Mouse (Mus musculus) hindbrain, embryonic 14.5 days (tissue): ENCODE measurements around the gene Pigs. TPM values are rescaled to one million over a fixed set of nuclear protein-coding genes. Genes with fewer than 3 reads are reported as not detected.

Experiments used
- ATAC-seq: fragments of 200-750 bp; cut with Nextera tagmentation; 2 replicates; pipeline ENCODE4 v1.8.0; 2017; ENCODE audit warnings: moderate number of reproducible peaks, mild to moderate bottlenecking, moderate TSS enrichment, moderate library complexity; ENCODE audit not compliant: low FRiP score
- DNase-seq: peaks from one replicate; pipeline ENCODE4 v3.0.0-alpha.2; 2015; ENCODE audit warnings: low spot score
- H3K27ac ChIP-seq: fragments of 300-500 bp; sonication (generic); 2 replicates; pipeline ENCODE4 v1.5.1; 2014; ENCODE audit warnings: mild to moderate bottlenecking, moderate library complexity
- H3K27me3 ChIP-seq: fragments of 300-500 bp; sonication (generic); 2 replicates; pipeline ENCODE4 v1.6.1; 2014; ENCODE audit warnings: mild to moderate bottlenecking, low read length, mixed read lengths; ENCODE audit not compliant: control insufficient read depth, insufficient read depth
- H3K36me3 ChIP-seq: fragments of 300-500 bp; sonication (generic); replicated peaks from 2 replicates; pipeline ENCODE4 v1.6.1; 2014; ENCODE audit not compliant: control insufficient read depth, insufficient read depth
- H3K4me1 ChIP-seq: fragments of 300-500 bp; sonication (generic); replicated peaks from 2 replicates; pipeline ENCODE4 v1.6.1; 2014; ENCODE audit warnings: antibody characterized with exemption, low read length, mixed read lengths; ENCODE audit not compliant: control insufficient read depth, insufficient read depth
- H3K4me2 ChIP-seq: fragments of 300-500 bp; sonication (generic); replicated peaks from 2 replicates; pipeline ENCODE4 v1.6.1; 2014; ENCODE audit warnings: mild to moderate bottlenecking, moderate library complexity
- H3K4me3 ChIP-seq: fragments of 300-500 bp; sonication (generic); replicated peaks from 2 replicates; pipeline ENCODE4 v1.5.1; 2014; ENCODE audit warnings: mild to moderate bottlenecking, low read length
- H3K9ac ChIP-seq: fragments of 300-500 bp; sonication (generic); 2 replicates; pipeline ENCODE4 v1.6.1; 2014
- H3K9me3 ChIP-seq: fragments of 300-500 bp; sonication (generic); 2 replicates; pipeline ENCODE4 v1.6.1; 2016; ENCODE audit warnings: low read length; ENCODE audit not compliant: control insufficient read depth
- WGBS: fragments of 180-500 bp; shearing (Covaris S2); extraction: QIAGEN DNeasy Blood & Tissue Kit; methylation state at CpG from one replicate; pipeline ENCODE4 v1.1.7; 2014; 5-methylcytosine and 5-hydroxymethylcytosine counted together
- polyA plus RNA-seq: library from polyadenylated mRNA; unstranded; fragments of >200 nt; fragmentation: Nextera tagmentation; extraction: Ambion mirVana; gene quantifications from 2 replicates; pipeline ENCODE4 v1.2.1, GENCODE M21; 2014

The Pigs gene
- polyA plus RNA-seq, 1 experiment from 2014 or later, result 76.5 TPM

GRCm38 (mm10) chr11:78355471-78356238 lies 27.4 kb downstream of the Pigs start:
- no peaks in the 10 kb centered on the region for H3K36me3 ChIP-seq
- no peaks in the 10 kb centered on the region for H3K9me3 ChIP-seq
- no peak overlapping the region for H3K4me3 ChIP-seq
- H3K27ac ChIP-seq, result no peak overlapping the region
- H3K9ac ChIP-seq, result no peak overlapping the region
- DNase-seq (peak; percentile 79), ATAC-seq (no peak; the same call in 1 of the 2 replicates)
- no peaks in the 10 kb centered on the region for H3K27me3 ChIP-seq
- H3K4me2 ChIP-seq, result no peak overlapping the region
- 29% methylated on average over 4 of the region's 4 CpGs for WGBS
- no peaks in the 10 kb centered on the region for H3K4me1 ChIP-seq

GRCm38 (mm10) chr11:78358330-78359007 lies 30.3 kb downstream of the Pigs start:
- Histone ChIP-seq H3K27me3 (no peaks in the 10 kb centered on the region), H3K4me2 (no peak overlapping the region), H3K27ac (no peak overlapping the region), H3K4me1 (no peaks in the 10 kb centered on the region), H3K9ac (no peak overlapping the region), H3K36me3 (no peaks in the 10 kb centered on the region), H3K4me3 (no peak overlapping the region), H3K9me3 (no peaks in the 10 kb centered on the region)
- no peak for ATAC-seq
- 11% methylated on average over 22 of the region's 22 CpGs for WGBS
- no peak for DNase-seq

- Histone ChIP-seq H3K27me3 (no peaks in the 10 kb centered on the region), H3K27ac (no peak overlapping the region), H3K4me2 (peak overlapping the region; percentile 49), H3K4me1 (no peaks in the 10 kb centered on the region), H3K9me3 (no peaks in the 10 kb centered on the region), H3K4me3 (peak overlapping the region; percentile 22), H3K9ac (0 out of 2 replicates have a peak overlapping the region, but pooled peaks have one; percentile 20), H3K36me3 (no peaks in the 10 kb centered on the region)
- 14% methylated on average over 13 of the region's 13 CpGs for WGBS
- DNase-seq, result peak; percentile 79
- ATAC-seq, result peak; percentile 69; the same call in 1 of the 2 replicates
These were observed 32.0 kb downstream of the Pigs start for GRCm38 (mm10) chr11:78360125-78360788.

GRCm38 (mm10) chr11:78360789-78361131 lies 32.5 kb downstream of the Pigs start:
- no peaks in the 10 kb centered on the region for H3K4me1 ChIP-seq
- no peak overlapping the region for H3K27ac ChIP-seq
- no peak overlapping the region for H3K4me2 ChIP-seq
- DNase-seq (no peak), ATAC-seq (no peak; the same call in 1 of the 2 replicates)
- no peaks in the 10 kb centered on the region for H3K27me3 ChIP-seq
- H3K4me3 ChIP-seq, result no peak overlapping the region
- H3K9ac ChIP-seq, result 0 out of 2 replicates have a peak overlapping the region, but pooled peaks have one; percentile 20
- 57% methylated on average over 2 of the region's 2 CpGs for WGBS
- H3K9me3 ChIP-seq, result no peaks in the 10 kb centered on the region
- no peaks in the 10 kb centered on the region for H3K36me3 ChIP-seq

- Histone ChIP-seq H3K4me2 (no peak overlapping the region), H3K27ac (no peak overlapping the region), H3K36me3 (no peaks in the 10 kb centered on the region), H3K9ac (no peak overlapping the region), H3K9me3 (no peaks in the 10 kb centered on the region), H3K27me3 (no peaks in the 10 kb centered on the region), H3K4me3 (no peak overlapping the region), H3K4me1 (no peaks in the 10 kb centered on the region)
- ATAC-seq, result no peak
- WGBS, result 85% methylated on average over 13 of the region's 13 CpGs
- DNase-seq, result no peak
These were observed 35.2 kb downstream of the Pigs start for GRCm38 (mm10) chr11:78363309-78364007.

- no peaks in the 10 kb centered on the region for H3K4me1 ChIP-seq
- H3K27ac ChIP-seq, result no peak overlapping the region
- no peaks in the 10 kb centered on the region for H3K27me3 ChIP-seq
- H3K4me2 ChIP-seq, result no peak overlapping the region
- DNase-seq (no peak), ATAC-seq (no peak)
- H3K36me3 ChIP-seq, result no peaks in the 10 kb centered on the region
- WGBS, result 65% methylated on average over 8 of the region's 8 CpGs
- H3K9me3 ChIP-seq, result no peaks in the 10 kb centered on the region
- no peak overlapping the region for H3K4me3 ChIP-seq
- H3K9ac ChIP-seq, result no peak overlapping the region
These were observed 35.9 kb downstream of the Pigs start for GRCm38 (mm10) chr11:78364103-78364502.

GRCm38 (mm10) chr11:78367456-78368225 lies 39.4 kb downstream of the Pigs start:
- ATAC-seq, result no peak
- no peaks in the 10 kb centered on the region for H3K4me1 ChIP-seq
- H3K4me2 ChIP-seq, result no peak overlapping the region
- no peaks in the 10 kb centered on the region for H3K9me3 ChIP-seq
- no peak overlapping the region for H3K4me3 ChIP-seq
- H3K36me3 ChIP-seq, result no peaks in the 10 kb centered on the region
- H3K27me3 ChIP-seq, result no peaks in the 10 kb centered on the region
- no peak for DNase-seq
- no peak overlapping the region for H3K27ac ChIP-seq
- H3K9ac ChIP-seq, result no peak overlapping the region
- 91% methylated on average over 14 of the region's 15 CpGs for WGBS

- Histone ChIP-seq H3K9ac (no peak overlapping the region), H3K27me3 (no peaks in the 10 kb centered on the region), H3K27ac (no peak overlapping the region), H3K9me3 (no peaks in the 10 kb centered on the region), H3K4me1 (no peaks in the 10 kb centered on the region), H3K4me2 (no peak overlapping the region), H3K36me3 (no peaks in the 10 kb centered on the region), H3K4me3 (no peak overlapping the region)
- WGBS, result 46% methylated on average over 1 of the region's 1 CpGs
- ATAC-seq (no peak), DNase-seq (no peak)
These were observed 42.2 kb downstream of the Pigs start for GRCm38 (mm10) chr11:78370389-78370788.
